Mouse (Mus musculus): ENCODE results near the gene Tbxas1. TPM values are rescaled to one million over a fixed set of nuclear protein-coding genes. Genes with fewer than 3 reads are reported as not detected.
A peak's percentile ranks its signal among the peaks of the same experiment; 100 is the strongest.

Tbxas1 gene
- total RNA-seq, 1 experiment from 2014 or later, result 19.2 TPM

- no peak for ATAC-seq (replicated peaks; ENCODE audit: insufficient number of reproducible peaks, low FRiP score, low TSS enrichment, poor library complexity, severe bottlenecking)
These were observed 7.5 kb downstream of the Tbxas1 start for GRCm38 (mm10) chr6:38882728-38883171.

GRCm38 (mm10) chr6:38884482-38884881 lies 9.3 kb downstream of the Tbxas1 start:
- ATAC-seq (replicated peaks; ENCODE audit: insufficient number of reproducible peaks, low FRiP score, low TSS enrichment, poor library complexity, severe bottlenecking), result no peak

GRCm38 (mm10) chr6:38885132-38885531 lies 9.9 kb downstream of the Tbxas1 start:
- ATAC-seq (replicated peaks; ENCODE audit: insufficient number of reproducible peaks, low FRiP score, low TSS enrichment, poor library complexity, severe bottlenecking), result no peak

GRCm38 (mm10) chr6:38887436-38887835 lies 12.2 kb downstream of the Tbxas1 start:
- ATAC-seq (replicated peaks; ENCODE audit: insufficient number of reproducible peaks, low FRiP score, low TSS enrichment, poor library complexity, severe bottlenecking), result no peak

GRCm38 (mm10) chr6:38889156-38889555 lies 14.0 kb downstream of the Tbxas1 start:
- no peak for ATAC-seq (replicated peaks; ENCODE audit: insufficient number of reproducible peaks, low FRiP score, low TSS enrichment, poor library complexity, severe bottlenecking)

GRCm38 (mm10) chr6:38892017-38892416 lies 16.8 kb downstream of the Tbxas1 start:
- ATAC-seq (replicated peaks; ENCODE audit: insufficient number of reproducible peaks, low FRiP score, low TSS enrichment, poor library complexity, severe bottlenecking), result no peak

GRCm38 (mm10) chr6:38893615-38894014 lies 18.4 kb downstream of the Tbxas1 start:
- no peak for ATAC-seq (replicated peaks; ENCODE audit: insufficient number of reproducible peaks, low FRiP score, low TSS enrichment, poor library complexity, severe bottlenecking)

GRCm38 (mm10) chr6:38900073-38900472 lies 24.9 kb downstream of the Tbxas1 start:
- ATAC-seq (replicated peaks; ENCODE audit: insufficient number of reproducible peaks, low FRiP score, low TSS enrichment, poor library complexity, severe bottlenecking), result peak; percentile 90

GRCm38 (mm10) chr6:38900479-38901126 lies 25.4 kb downstream of the Tbxas1 start:
- ATAC-seq (replicated peaks; ENCODE audit: insufficient number of reproducible peaks, low FRiP score, low TSS enrichment, poor library complexity, severe bottlenecking), result no peak

GRCm38 (mm10) chr6:38901152-38901551 lies 25.9 kb downstream of the Tbxas1 start:
- peak; percentile 51; the same call in 1 of the 2 replicates for ATAC-seq (replicated peaks; ENCODE audit: insufficient number of reproducible peaks, low FRiP score, low TSS enrichment, poor library complexity, severe bottlenecking)

- ATAC-seq (replicated peaks; ENCODE audit: insufficient number of reproducible peaks, low FRiP score, low TSS enrichment, poor library complexity, severe bottlenecking), result no peak
These were observed 26.4 kb downstream of the Tbxas1 start for GRCm38 (mm10) chr6:38901636-38902035.

- ATAC-seq (replicated peaks; ENCODE audit: insufficient number of reproducible peaks, low FRiP score, low TSS enrichment, poor library complexity, severe bottlenecking), result no peak
These were observed 27.7 kb downstream of the Tbxas1 start for GRCm38 (mm10) chr6:38902820-38903439.

GRCm38 (mm10) chr6:38906005-38906404 lies 30.8 kb downstream of the Tbxas1 start:
- ATAC-seq (replicated peaks; ENCODE audit: insufficient number of reproducible peaks, low FRiP score, low TSS enrichment, poor library complexity, severe bottlenecking), result no peak

- no peak for ATAC-seq (replicated peaks; ENCODE audit: insufficient number of reproducible peaks, low FRiP score, low TSS enrichment, poor library complexity, severe bottlenecking)
These were observed 33.2 kb downstream of the Tbxas1 start for GRCm38 (mm10) chr6:38908401-38908800.

GRCm38 (mm10) chr6:38910828-38911559 lies 35.8 kb downstream of the Tbxas1 start:
- ATAC-seq (replicated peaks; ENCODE audit: insufficient number of reproducible peaks, low FRiP score, low TSS enrichment, poor library complexity, severe bottlenecking), result peak; percentile 82

- no peak for ATAC-seq (replicated peaks; ENCODE audit: insufficient number of reproducible peaks, low FRiP score, low TSS enrichment, poor library complexity, severe bottlenecking)
These were observed 37.0 kb downstream of the Tbxas1 start for GRCm38 (mm10) chr6:38912121-38912660.

- ATAC-seq (replicated peaks; ENCODE audit: insufficient number of reproducible peaks, low FRiP score, low TSS enrichment, poor library complexity, severe bottlenecking), result no peak
These were observed 37.6 kb downstream of the Tbxas1 start for GRCm38 (mm10) chr6:38912845-38913244.

- no peak for ATAC-seq (replicated peaks; ENCODE audit: insufficient number of reproducible peaks, low FRiP score, low TSS enrichment, poor library complexity, severe bottlenecking)
These were observed 38.3 kb downstream of the Tbxas1 start for GRCm38 (mm10) chr6:38913386-38914042.

GRCm38 (mm10) chr6:38914181-38914580 lies 39.0 kb downstream of the Tbxas1 start:
- ATAC-seq (replicated peaks; ENCODE audit: insufficient number of reproducible peaks, low FRiP score, low TSS enrichment, poor library complexity, severe bottlenecking), result no peak
